Mouse (Mus musculus) spleen, postnatal 10 days (tissue): Measurements from ENCODE around the gene Sema3b.
A peak's percentile ranks its signal among the peaks of the same experiment; 100 is the strongest.
"Not testable (repeated sequence)": the region's sequence is repeated elsewhere in the genome, so short reads cannot be mapped to it uniquely, and the experiment has no call there.

Experiments
- DNase-seq, 2 experiments: peaks; one replicate each; pipeline ENCODE4 v3.0.0; 2021 to 2022; ENCODE audit warnings: low spot score in 2 of 2

The Sema3b gene

DNA sequence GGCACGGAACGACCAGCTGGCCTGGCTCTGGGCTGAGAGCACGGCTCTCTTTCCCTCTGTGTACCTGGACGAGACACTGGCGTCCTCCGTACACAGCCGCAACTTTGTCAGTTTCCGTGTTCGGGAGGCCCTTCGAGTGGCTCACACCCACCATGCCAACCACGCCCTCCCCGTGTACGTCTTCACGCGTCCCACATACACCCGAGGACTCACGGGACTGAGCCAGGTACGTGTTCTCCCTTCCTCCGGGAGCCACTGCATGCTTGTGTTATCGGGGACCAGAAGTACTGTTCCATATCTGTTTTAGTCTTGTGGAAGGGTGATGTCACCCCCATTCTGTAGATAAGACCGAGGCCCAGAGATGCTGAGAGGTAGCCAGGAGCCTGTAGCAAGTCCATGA is 38.2 kb downstream of the Sema3b start:
- DNase-seq: peak in 1 of 2 experiments; percentile 25

DNA sequence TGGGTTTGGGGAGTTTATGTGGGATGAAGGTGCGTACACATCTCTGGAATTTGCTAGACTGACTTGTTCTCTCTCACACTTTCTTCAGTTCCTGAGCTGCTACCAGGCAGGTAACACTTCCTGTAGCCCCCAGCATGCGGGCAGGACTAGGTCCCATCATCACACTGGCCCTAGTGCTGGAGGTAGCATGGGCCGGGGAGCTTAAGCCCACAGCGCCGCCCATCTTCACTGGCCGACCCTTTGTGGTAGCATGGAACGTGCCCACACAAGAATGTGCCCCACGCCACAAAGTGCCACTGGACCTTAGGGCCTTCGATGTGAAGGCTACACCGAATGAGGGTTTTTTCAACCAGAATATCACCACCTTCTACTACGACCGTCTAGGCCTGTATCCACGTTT is 39.0 kb downstream of the Sema3b start:
- DNase-seq: no peak

DNA sequence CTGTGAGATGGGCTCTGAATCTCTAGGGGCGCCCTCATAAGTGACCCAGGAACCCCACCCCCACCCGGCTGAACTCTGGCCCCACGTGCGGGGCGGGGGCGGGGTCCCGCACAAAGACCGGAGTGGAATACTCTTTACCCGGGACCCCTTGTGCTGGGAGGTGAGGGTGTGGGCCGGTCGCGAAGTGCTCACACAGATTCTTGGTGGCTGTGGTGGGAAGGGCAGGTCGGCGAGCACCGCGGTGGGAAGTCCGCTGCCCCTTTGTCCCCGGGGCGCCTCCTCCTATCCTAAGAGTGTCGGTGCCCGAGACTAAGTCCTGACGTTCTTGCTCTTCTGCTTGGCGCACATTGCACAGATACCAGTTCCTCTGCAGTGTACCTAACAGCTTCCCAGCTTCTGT is 39.8 kb downstream of the Sema3b start:
- DNase-seq: peak in 1 of 2 experiments; percentile 58

DNA sequence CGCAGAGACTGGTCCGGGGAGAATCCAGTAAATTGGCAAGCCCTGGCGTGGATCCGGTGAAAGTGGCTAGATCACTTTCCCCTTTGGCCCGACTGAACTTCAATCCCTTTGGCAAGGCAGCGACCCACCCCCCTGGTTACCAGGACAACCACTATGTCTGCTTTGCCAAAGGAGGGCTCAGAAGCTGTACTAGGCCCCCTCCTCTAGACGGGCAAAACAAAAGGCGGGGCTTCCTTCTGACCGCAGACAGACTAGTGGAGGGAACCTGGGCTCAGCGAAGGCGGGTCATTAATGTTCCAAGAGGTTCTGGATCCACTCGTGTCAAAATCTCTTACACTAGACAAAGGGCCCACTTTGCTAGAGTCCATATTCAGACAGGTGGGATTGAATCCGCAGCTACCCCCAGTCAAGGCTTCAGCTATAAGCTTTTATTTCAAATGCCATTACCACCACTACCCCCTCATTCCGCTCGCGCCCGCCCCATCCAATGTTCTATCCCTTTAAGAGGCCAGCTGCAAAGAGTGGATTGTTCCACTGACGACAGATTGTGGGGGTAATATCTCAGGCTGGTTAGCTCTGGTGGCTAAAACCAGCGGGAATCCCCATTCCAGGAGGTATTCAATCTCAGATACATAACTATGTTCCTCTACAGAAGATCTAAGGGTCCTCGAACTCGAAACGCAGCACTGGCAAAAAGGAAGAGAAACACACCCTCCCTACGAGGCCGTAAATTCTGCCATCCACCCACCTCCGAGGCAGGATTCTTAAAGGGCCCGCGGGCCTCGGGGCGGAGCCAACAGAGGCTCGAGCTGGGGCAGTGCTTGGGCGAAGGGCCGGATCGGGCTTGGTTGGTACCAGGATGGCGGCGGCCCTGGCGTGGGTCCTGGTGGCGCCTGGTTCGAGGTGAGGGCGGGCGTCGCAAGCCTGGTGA is 40.4 kb downstream of the Sema3b start:
- peak; percentile 83 to 88 for DNase-seq

DNA sequence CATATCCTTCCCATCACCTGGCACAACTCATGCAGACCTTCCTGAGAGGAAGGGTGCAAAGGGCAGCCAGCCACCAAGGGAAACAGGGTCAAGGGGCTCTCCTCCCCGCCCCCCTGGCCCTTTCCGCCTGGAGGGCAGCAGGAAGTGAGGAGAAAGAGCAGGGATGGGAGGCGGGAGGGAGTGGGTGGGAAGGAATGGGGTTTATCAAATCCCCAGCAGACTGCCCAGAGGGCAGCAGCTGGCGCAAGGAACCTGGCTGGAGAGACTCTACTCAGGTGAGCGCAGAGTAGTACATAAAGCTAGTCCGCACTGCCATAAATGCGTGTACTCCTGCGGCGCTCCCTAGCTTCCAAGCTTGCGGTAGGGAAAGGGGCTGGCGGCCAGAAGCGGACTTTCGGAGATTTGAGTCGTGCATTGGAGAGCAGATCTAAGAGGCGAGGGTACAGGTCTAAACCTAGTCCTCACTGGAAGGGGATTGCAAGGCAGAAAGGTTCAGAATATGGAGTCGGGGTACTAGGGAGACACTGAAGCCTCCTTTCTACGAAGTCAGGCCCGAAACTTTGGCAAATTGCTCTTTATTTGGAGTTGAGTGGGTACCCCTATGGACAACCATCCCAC is 41.2 kb downstream of the Sema3b start, which contains the start of gene Hyal2:
TSS of gene Hyal2 (plus strand) at position 244 of the 618 bp plus-strand sequence.
- DNase-seq: no peak

DNA sequence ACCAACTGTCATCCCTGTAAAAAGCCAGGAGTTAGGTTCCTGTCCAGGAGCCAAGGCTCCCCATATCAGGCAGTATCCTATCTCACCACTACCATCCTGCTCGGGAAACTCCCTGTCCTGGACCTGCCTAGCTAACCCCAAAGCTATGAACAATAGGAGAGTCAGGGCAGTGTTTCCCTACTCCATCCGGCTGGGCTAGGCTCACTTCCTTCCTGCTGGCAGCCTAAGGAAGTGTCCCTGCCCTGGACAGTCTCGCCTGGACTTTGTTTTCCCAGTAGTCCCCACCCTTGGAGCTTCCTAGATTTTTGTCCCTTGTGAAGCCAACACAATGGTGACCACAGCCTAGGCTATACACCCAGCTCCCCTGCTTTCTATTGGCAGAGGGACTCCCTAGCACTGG is 42.2 kb downstream of the Sema3b start:
- DNase-seq: no peak

DNA sequence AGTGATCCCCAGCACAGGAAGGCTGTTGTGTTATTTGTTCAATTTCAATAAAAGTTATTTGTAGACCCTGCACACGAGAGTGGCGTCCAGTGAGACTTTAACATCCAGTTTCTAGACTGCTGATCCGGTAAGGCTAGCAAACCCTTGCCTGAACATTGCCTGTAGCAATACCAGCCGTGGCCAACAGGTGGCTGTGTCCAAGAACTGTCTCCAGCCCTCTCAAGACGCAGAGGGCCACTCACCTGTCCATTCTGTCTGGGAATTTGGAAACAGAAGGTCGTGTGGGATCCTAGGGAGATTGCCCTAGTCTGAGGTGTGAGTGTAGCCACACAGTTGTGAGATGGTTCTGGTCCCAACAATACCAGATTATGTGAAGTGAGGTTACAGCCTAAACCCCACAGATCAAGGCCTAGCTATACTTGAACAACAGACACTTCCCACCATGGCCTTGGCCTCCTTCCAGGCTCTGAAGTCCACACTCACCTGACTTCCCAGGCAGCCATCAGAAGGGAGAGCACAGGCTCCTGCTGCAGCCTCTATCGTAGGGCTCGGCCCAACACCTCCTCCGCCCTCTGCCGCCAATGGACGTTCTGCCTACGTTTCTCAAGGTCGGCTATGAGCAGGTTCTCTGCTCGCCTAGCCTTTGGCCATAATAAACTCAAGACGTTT is 42.9 kb downstream of the Sema3b start:
- DNase-seq: peak; percentile 91 to 94

DNA sequence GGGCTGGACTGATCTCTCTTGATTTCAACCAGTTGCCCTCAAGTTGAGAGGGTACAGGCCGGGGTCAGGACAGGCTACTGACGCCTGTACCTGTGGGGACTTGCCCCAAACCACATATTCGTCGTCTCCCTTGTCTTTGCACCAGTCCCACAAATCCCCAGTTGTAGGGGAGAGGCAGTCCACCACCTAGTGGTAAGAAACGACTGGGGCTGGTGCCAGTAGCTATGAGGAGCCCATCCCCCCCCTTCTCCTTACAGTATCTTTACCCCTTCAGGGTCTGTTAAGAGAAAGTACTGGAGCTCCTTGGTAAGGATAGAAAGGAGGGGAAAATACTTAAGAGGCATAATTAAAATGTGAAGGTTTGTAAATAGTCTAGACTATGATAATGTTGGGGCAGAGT is 43.5 kb downstream of the Sema3b start:
- not testable (repeated sequence) for DNase-seq

DNA sequence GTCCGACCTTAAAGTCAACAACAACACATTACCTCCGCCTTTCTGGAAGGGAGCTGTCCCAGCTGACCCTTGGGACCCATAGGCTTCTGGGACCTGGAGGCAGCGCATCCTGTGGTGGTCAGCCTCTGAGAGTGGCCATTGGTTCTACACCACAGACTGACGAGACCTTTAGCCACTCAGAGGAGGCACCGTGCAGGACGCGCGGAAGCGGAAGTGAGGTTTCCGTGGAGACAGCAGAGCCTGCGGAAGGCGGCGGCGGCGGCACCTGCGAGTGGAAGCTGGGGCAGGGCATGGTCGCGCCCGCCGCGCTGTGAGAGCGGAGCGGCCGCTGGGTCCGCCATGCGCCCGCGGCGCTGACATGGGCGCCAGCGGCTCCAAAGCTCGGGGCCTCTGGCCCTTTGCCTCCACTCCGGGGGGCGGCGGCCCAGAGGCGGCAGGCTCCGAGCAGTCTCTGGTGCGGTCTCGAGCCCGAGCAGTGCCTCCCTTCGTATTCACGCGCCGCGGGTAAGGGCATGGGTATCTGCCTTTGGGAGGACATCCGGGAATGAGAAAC is 45.9 kb downstream of the Sema3b start, which contains the start of gene Tusc2:
TSS of gene Tusc2 (plus strand) at position 227 of the 553 bp plus-strand sequence.
- DNase-seq: peak; percentile 85 to 95

DNA sequence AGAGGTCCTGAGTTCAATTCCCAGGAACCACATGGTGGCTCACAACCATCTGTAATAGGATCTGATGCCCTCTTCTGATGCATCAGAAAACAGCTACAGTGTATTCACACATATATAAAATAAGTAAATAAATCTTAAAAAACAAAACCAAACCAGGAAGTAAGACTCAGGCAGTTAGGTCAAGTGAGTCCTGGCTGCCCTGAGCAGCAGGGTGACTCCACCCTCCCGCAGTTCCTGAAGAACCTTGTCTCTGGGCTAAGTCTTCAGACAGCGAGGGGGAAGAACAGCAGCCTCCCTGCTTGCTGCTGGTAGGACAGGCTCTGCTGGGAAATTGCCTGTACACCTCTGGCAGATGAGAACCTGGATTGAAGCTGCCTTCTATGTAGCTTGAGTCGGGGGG is 52.7 kb downstream of the Sema3b start:
- DNase-seq: no peak

DNA sequence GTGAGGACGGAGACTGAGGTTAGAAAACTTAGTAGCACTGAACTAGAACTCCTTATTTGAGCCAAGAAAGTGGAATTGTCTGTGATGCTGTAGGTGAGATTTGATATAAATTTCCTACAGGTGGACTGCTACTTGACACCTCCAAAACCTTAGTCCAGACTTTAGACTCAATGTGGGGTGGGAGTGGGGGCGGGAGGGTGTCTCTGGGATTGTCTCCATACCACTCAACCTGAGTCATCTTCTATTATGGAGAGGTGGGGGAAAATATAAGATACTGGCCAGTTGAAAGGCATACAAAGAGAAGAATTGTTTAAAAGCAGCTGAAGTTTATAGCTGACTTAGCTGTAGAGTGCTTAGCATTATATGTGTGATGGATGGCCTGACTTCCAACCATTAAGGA is 53.3 kb downstream of the Sema3b start:
- DNase-seq: no peak

DNA sequence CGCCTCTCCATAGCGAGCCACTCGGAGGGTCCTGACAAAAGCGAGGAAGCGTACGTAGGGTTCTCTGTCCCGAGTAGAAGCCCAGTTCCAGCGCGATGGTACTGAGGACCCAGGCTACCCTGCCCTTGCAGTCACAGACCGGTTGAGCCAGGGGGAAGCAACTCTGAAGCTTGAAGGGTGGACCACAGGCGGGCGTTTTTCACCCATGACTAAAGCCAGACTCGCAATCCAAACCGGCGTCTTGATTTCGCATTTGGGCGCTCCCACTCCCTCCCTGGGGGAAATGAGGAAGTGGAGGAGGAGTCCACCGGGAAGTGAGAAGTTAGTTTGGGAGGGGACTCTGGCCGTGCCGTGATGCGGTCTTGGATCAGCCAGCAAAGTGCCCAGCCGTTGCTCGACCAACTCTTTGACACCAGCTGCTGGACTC is 54.0 kb downstream of the Sema3b start:
- DNase-seq: peak; percentile 64 to 66

DNA sequence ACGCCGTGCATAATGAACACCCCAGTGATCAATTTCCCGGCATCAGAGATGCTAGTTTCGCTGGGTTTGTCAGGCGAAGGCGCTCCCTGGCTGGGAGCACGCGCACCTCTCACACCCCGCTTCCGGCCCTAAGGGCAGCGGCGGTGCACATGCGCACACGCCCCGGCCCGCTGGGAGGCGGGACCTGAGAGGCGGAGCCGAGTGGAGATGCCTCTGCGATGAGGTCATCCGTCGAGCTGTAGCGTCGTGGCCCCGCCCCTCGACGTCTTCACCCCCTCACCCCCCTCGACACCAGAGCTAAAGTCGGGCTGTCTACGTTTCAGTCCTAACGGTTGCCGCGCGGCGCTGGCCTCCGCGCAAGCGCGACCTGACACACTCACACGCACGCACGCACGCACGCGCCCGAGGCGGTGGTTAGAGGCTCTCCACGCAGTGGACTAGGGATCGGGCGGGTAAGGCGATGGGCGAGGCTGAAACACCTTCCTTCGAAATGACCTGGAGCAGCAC is 54.7 kb downstream of the Sema3b start:
- peak; percentile 89 to 96 for DNase-seq

DNA sequence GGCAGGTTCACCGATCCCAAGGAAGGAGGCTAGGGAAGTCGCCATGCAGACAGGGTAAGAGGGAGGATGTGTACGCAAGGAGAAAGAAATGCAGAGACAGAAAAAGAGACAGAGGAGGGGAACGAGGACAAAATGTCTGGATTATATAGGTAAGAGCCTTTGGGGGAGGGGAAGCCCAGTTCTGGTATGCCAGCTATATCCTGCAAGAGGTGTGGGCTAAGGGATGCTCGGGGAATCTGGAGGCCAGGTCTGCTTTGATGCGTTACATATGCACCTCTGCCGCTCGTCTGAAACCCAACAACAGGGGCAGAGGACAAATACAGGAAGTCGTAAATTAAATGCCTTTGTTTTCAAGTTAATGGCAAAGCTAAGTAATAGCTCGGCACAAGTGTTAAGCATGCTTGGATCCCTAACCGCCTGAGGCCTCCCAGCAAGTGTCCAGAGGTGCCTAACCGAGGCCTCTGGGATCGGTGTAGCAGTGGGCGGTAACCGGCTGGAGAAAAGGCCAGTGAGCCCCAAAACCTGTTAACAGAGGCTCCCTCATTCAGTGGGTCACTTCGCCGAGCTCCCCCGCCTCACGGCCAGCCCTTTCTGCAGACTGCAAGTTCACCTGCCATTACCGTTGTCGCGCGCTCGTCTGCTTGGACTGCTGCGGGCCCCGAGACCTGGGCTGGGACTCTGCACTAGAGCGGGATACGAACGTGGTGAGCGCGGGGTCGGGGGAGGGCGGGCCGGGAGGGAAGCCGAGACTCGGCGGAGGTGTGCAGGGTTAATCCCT is 55.3 kb downstream of the Sema3b start:
- peak in 1 of 2 experiments; percentile 61 for DNase-seq

DNA sequence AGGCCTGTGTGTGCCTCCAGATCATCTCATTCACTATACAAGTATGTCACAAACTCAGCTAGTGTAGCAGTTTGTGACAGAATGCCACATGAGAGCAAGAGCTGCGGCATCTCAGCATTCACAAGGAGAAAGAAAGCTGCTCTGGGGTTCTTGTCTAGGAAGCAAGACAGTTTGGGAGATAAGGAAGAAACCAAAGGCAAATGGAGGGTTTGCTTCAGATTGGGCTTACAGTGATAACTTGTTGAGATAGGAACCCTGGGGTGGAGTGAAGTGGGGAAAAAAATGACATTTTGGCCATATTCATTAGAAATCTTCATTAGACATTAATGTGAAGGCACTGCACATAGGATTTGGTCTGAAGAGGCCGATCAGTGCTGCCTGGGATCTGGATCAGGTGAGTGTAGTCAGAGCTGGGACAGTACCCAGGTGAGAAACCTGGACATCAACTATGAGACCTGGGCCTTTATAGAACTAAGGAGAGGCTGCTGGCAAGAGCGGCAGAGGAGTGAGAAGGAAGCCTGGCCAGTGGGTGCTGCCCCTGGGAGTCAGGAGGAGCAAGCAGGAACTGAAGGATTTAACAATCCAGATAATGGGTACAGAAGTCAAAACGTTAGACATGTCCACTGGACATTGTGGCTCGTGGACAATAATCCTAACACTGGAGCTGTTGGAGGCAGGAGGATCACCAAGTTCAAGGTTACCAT is 56.2 kb downstream of the Sema3b start:
- DNase-seq: no peak

DNA sequence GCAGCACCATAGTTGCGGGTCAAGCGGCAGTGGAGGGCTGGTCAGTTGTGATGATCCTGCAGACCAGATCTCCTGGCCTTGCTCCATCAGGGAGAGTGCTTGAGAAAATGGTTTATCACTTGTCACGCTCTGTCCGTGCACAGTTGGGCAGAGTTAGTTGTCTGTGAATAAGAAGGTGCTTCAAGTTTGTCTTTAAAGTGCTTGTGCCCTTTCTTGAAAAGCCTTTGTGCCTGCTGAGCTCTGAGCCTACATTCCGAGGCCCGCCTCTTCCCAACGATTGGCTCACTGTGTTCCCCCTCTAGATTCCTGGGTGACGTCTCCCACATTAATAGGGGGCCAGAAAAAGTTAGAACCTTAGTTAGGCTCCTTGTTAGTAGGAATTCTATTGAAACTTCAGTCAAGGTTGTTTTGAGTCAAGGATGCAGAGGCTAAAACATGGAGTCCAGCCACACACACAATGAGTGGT is 57.1 kb downstream of the Sema3b start:
- no peak for DNase-seq

DNA sequence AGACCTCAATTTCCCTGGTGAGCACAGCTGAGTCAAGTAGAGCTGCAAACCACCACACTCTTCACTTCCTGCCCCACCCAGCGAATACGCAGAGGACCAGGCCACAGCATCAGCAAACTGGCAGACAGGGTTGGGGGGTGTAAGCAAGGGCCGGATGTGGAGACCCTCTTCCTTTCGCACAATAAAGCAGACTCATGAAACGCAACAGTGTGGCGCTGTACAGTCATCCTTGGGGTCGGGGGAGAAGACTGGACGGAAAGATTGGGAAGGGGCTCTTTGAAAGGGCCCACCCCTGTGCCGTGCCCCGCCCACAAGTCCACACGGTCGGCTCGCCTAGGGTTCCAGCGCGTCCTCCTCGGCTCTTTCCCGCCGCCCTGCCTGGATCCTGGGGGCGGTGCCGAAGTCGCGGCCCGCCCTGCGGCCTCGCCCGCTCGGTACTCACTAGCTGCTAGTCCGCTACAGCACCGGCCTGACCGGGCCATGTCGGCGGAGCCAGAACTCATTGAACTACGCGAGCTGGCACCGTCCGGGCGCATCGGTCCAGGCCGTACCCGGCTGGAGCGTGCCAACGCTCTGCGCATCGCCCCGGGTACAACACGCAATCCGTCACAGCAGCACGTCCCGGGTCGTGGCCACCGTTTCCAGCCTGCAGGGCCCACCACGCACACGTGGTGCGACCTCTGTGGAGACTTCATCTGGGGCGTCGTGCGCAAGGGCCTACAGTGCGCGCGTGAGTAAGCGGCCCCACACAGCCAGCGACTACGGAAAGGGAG is 57.7 kb downstream of the Sema3b start, which contains the start of gene Rassf1:
TSS of gene Rassf1 (plus strand) at position 439 of the 773 bp plus-strand sequence.
- DNase-seq: peak; percentile 55 to 76

DNA sequence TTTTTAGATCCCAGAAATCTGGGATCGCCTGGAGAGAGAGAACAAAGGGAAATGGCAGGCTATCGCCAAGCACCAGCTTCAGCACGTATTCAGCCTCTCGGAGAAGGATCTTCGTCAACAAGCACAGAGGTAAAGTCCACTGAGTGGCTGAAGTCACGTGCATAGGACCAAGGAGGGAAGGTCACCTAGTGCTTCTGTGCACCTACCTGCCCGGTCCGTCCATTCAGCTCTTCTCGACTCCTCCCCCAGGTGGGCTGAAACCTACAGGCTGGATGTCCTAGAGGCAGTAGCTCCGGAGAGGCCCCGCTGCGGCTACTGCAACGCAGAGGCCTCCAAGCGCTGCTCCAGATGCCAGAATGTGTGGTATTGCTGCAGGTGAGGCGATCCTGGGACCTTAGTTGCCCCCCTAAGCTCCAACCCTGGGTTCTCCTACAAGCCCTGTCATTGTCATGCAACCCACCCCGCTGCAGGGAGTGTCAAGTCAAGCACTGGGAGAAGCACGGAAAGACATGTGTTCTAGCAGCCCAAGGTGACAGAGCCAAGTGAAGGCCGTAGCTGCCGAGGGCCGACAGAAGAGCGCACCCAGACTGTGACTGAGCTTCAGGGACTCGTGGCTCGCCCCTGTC is 58.4 kb downstream of the Sema3b start:
- no peak for DNase-seq
